Mouse (Mus musculus) forebrain, postnatal 0 days (tissue): Measurements from ENCODE around the gene Gm49322. TPM values are rescaled to one million over a fixed set of nuclear protein-coding genes. Genes with fewer than 3 reads are reported as not detected.
"Not testable (repeated sequence)": the region's sequence is repeated elsewhere in the genome, so short reads cannot be mapped to it uniquely, and the experiment has no call there.

Experiments used
- ATAC-seq: fragments of 200-750 bp; cut with Nextera tagmentation; 2 replicates; pipeline ENCODE4 v1.8.0; 2017; ENCODE audit warnings: mild to moderate bottlenecking, moderate library complexity
- DNase-seq: peaks from one replicate; pipeline ENCODE4 v3.0.0-alpha.2; 2015
- H3K27ac ChIP-seq: fragments of 300-500 bp; sonication (generic); 2 replicates; pipeline ENCODE4 v1.5.1; 2014; ENCODE audit warnings: low read depth, mild to moderate bottlenecking, antibody characterized with exemption, low read length, moderate library complexity, mixed read lengths
- H3K27me3 ChIP-seq: fragments of 300-500 bp; sonication (generic); 2 replicates; pipeline ENCODE4 v1.6.1; 2014; ENCODE audit warnings: mild to moderate bottlenecking, low read length, mixed read lengths; ENCODE audit not compliant: insufficient read depth
- H3K36me3 ChIP-seq: fragments of 300-500 bp; sonication (generic); 2 replicates; pipeline ENCODE4 v1.6.1; 2014; ENCODE audit warnings: mild to moderate bottlenecking, moderate library complexity; ENCODE audit not compliant: insufficient read depth
- H3K4me1 ChIP-seq: fragments of 300-500 bp; sonication (generic); 2 replicates; pipeline ENCODE4 v1.6.1; 2014; ENCODE audit warnings: antibody characterized with exemption; ENCODE audit not compliant: insufficient read depth
- H3K4me2 ChIP-seq: fragments of 300-500 bp; sonication (generic); 2 replicates; pipeline ENCODE4 v1.6.1; 2014; ENCODE audit warnings: low read depth, mild to moderate bottlenecking, moderate library complexity
- H3K4me3 ChIP-seq: fragments of 300-500 bp; sonication (generic); 2 replicates; pipeline ENCODE4 v1.5.1; 2014; ENCODE audit warnings: low read depth, low read length, mixed read lengths
- H3K9ac ChIP-seq: fragments of 300-500 bp; sonication (generic); 2 replicates; pipeline ENCODE4 v1.6.1; 2014; ENCODE audit warnings: mild to moderate bottlenecking
- H3K9me3 ChIP-seq: fragments of 300-500 bp; sonication (generic); 2 replicates; pipeline ENCODE4 v1.6.1; 2016; ENCODE audit warnings: low read length
- CTCF ChIP-seq: sonication (generic); IDR thresholded peaks from 2 replicates; pipeline ENCODE4 v1.5.1; 2016; ENCODE audit warnings: antibody characterized with exemption, control low read depth, low read depth
- WGBS: fragments of 180-500 bp; shearing (Covaris S2); extraction: QIAGEN DNeasy Blood & Tissue Kit; methylation state at CpG from one replicate; pipeline ENCODE4 v1.1.7; 2014; 5-methylcytosine and 5-hydroxymethylcytosine counted together
- polyA plus RNA-seq: library from polyadenylated mRNA; unstranded; fragments of >200 nt; fragmentation: Nextera tagmentation; extraction: Ambion mirVana; gene quantifications from 2 replicates; pipeline ENCODE4 v1.2.1, GENCODE M21; 2015
- total RNA-seq: library from RNA; depleted of rRNA; stranded (reverse); fragments of >200 nt; gene quantifications from 2 replicates; pipeline ENCODE4 v1.2.3, GENCODE M21; 2014; rRNA removed

Gene Gm49322
- total RNA-seq: 1.2 and 2.7 TPM in 2 replicates
- polyA plus RNA-seq: 0.58 and 0.69 TPM in 2 replicates

DNA sequence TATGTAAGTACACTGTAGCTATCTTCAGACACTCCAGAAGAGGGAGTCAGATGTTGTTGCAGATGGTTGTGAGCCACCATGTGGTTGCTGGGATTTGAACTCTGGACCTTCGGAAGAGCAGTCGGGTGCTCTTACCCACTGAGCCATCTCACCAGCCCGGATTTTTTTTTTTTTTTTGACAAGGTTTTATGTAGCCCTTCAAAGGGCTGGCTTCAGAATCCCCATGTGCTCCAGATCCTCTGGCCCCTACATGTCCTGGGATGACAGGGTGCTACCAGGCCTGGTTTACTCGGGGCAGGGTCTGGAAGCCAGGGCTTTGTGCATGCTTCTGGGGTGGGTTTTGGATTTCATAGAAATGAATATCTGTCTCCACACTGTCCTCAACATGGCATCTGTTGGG lies at the start of gene Gm49322:
Gene Gm49322, plus strand, starts transcription at position 301 of the 400 bp plus-strand sequence.
- not testable (repeated sequence) for DNase-seq, ATAC-seq
- WGBS: 85% methylated on average over 4 of the region's 4 CpGs

DNA sequence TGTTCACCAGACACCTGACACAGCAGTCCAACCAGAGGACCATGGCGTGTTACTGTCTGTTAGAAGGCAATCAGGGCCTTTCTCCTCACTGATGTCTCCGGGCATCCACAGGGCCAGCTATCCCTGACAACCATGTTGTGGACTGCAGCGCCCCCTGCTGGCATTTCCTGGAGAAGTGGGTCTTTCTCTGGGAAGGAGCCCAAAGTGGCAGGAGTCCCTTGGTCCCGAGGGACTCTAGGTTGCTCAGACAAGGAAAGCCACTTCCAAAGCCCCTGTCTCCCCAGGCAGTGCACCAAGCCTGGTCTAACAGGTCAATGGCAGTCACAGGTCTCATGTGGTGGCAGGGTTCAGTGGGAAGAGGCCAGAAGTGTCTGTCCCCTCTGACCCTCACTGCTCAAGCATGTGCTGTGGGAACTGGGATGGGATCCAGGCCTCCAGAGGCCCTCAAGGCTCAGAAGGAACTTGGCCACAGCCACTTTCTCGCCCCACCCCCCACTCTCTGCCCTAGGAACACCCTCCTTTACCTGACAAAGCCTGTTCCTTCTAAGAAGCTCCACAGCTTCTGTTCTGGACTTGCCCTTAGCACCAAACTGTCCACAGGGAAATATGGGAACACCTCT lies 48.4 kb upstream of the Gm49322 start:
- WGBS: 30% methylated on average over 5 of the region's 5 CpGs

More for the DNA sequence above, at the start of gene Gm49322:
- H3K27ac ChIP-seq, H3K27me3 ChIP-seq, H3K4me3 ChIP-seq, H3K9ac ChIP-seq, H3K4me2 ChIP-seq, H3K9me3 ChIP-seq: not testable (repeated sequence)
- H3K4me1 ChIP-seq: peaks cover 12% of the 10 kb centered on the region; the same call in 1 of the 2 replicates
- peaks cover 38% of the 10 kb centered on the region for H3K36me3 ChIP-seq

DNA sequence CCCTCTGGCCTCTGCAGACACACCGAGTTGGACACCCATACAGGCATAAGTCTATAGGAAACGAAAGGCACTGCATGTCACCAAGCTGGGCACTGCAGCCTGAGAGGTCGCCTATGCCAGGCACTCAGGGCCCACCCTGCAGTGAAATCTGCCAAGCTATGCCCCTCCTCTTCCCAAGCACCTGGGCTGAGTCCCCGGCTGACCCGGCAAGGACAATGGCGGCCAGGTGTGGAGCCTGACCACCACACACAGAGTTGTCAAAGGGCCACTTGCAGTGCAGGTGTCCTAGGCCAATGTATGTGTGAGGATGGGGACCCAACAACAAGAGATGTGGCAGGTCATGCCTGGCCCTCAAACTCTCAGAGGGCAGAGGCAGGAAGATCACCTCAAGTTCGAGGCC lies 46.4 kb upstream of the Gm49322 start:
- Histone ChIP-seq H3K9ac (no peak overlapping the region), H3K9me3 (no peaks in the 10 kb centered on the region), H3K4me2 (no peak overlapping the region), H3K4me1 (peaks cover 15% of the 10 kb centered on the region; the same call in 1 of the 2 replicates), H3K36me3 (no peaks in the 10 kb centered on the region), H3K4me3 (no peak overlapping the region), H3K27me3 (no peaks in the 10 kb centered on the region), H3K27ac (no peak overlapping the region)
- no peak for DNase-seq
- TF ChIP-seq CTCF: no peak
- ATAC-seq: no peak
- 91% methylated on average over 7 of the region's 7 CpGs for WGBS

More for the DNA sequence above, 48.4 kb upstream of the Gm49322 start:
- no peak overlapping the region for H3K9ac ChIP-seq
- no peak overlapping the region for H3K27ac ChIP-seq
- TF ChIP-seq CTCF: peak; percentile 82
- H3K36me3 ChIP-seq: no peaks in the 10 kb centered on the region
- peaks cover 9% of the 10 kb centered on the region; the same call in 1 of the 2 replicates for H3K4me1 ChIP-seq
- no peaks in the 10 kb centered on the region for H3K27me3 ChIP-seq
- H3K4me2 ChIP-seq: no peak overlapping the region
- ATAC-seq (no peak), DNase-seq (peak; percentile 72)
- H3K9me3 ChIP-seq: no peaks in the 10 kb centered on the region
- no peak overlapping the region for H3K4me3 ChIP-seq

DNA sequence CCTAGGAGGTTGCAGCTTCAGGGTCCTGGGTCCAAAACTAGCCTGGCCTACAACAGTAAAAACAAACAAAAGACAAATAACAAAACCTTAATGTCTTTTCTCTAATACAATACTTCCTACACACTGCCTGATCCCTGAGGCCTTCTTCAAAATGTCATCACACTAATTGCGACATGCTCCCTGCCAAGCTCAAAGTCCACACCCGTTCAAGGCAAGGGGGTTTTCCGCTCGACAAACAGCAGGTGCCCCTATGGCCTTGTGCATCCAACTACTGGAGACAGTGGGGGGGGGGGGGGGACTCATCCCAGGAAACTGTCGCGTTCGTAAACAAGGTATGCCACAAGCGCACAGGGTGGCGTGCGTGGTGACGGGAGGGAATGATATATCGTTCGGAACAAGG lies 45.2 kb upstream of the Gm49322 start:
- TF ChIP-seq CTCF: no peak
- Histone ChIP-seq H3K4me2 (peak overlapping the region; percentile 56), H3K27me3 (no peaks in the 10 kb centered on the region), H3K27ac (peak overlapping the region; percentile 94), H3K9me3 (no peaks in the 10 kb centered on the region), H3K4me3 (peak overlapping the region; percentile 85), H3K4me1 (peaks cover 15% of the 10 kb centered on the region; the same call in 1 of the 2 replicates), H3K36me3 (no peaks in the 10 kb centered on the region), H3K9ac (peak overlapping the region; percentile 93)
- ATAC-seq (no peak), DNase-seq (no peak)
- 1% methylated on average over 13 of the region's 13 CpGs for WGBS

DNA sequence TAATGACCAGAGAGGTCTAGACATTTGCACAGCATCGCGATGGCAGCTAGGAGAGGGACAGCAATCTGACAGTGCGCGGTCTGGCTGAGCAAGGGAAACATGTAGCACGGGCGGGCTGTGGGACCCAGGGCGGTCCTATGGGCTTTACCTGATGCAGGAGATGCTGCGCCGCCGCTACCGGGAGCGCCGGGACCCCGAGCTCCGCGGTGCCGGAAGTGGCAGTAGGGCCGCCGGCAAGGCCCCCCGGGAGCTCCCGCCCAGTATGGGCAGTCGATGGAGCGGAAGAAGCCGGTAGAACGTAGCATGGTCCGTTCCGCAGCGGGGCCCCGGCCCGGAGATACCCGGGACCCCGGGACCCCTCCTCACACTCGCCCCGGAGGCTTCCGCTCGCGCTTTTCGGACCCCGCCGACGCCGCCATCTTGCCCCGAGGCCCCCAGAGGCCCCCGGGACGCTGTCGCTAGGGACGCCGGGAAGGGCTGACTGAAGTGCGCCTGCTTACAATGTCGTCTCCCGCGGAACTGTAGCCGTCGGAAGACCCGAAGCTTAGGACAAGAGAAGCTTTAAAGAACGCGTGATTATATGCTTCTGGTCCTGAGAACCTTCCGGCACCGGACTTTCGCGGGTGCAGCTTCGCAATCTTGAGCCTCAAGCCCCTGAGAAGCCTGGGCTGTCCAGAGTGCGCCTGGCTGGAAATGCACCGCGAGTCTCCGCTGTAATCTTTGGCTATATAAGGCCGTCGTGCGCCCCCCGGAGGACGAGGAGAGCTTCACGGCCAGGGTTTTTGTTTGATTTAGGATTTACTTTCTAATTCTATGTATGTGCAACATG lies 44.5 kb upstream of the Gm49322 start, which contains the start of gene Rexo1:
Gene Rexo1, minus strand, starts transcription at position 445 of the 829 bp plus-strand sequence.
- Histone ChIP-seq H3K9ac (peak within 1 kb of the TSS; percentile 93), H3K27me3 (no peaks in the 10 kb centered on the region), H3K36me3 (no peaks in the 10 kb centered on the region), H3K9me3 (no peaks in the 10 kb centered on the region), H3K4me1 (peaks cover 15% of the 10 kb centered on the region; the same call in 1 of the 2 replicates), H3K27ac (peak within 1 kb of the TSS; percentile 94), H3K4me3 (peak within 1 kb of the TSS; percentile 85), H3K4me2 (peak within 1 kb of the TSS; percentile 56)
- ATAC-seq: peak; percentile 90
- DNase-seq: peak; percentile 98
- 1% methylated on average over 70 of the region's 72 CpGs for WGBS
- TF ChIP-seq CTCF: peak; percentile 88

DNA sequence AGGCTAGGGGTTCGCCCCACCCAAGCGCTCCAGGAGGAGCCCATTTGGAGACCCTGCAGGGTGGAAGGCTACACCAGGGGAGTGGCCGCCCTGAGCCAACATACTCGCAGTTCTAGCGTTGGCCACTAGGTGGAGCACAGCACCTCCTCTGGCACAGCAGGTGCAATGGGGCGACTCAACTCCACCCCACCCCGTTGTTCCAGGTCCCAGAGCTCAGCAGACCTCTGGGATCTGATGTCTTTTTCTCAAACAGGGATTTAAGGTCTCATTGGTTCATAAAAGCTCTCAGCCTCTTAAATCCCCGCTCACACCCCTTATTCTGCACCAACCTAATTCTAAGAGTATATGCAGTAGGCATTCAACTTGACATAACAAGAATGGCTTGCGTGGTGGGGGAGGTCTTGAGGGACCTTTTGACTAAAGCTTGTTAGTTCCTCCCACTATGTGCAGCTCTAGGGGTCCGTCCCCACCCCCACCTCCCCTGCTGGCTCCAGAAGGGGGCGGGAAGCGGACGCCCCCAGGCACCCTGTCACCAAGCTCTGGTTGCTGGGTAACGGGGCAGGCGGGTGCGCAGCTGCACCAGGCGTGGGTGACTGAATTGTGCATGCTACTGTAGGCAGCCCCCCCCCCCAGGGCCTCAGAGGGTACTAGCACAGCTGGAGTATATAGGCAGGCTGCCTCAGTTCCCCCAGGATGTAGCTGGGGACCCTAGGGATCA lies 39.3 kb upstream of the Gm49322 start:
- Histone ChIP-seq H3K4me1 (peaks cover 29% of the 10 kb centered on the region), H3K36me3 (0 out of 2 replicates have a peak, but pooled peaks cover 7% of the 10 kb centered on the region), H3K27ac (peak overlapping the region; percentile 79), H3K4me3 (no peak overlapping the region), H3K9ac (peak overlapping the region; percentile 37), H3K4me2 (peak overlapping the region; percentile 39), H3K27me3 (no peaks in the 10 kb centered on the region), H3K9me3 (no peaks in the 10 kb centered on the region)
- DNase-seq (peak; percentile 89), ATAC-seq (peak; percentile 87)
- TF ChIP-seq CTCF: peak; percentile 97
- 12% methylated on average over 17 of the region's 17 CpGs for WGBS
